Mouse (Mus musculus) forebrain, embryonic 16.5 days (tissue): ENCODE data around the gene Sart3. TPM values are rescaled to one million over a fixed set of nuclear protein-coding genes. Genes with fewer than 3 reads are reported as not detected.
"Not testable (repeated sequence)": the region's sequence is repeated elsewhere in the genome, so short reads cannot be mapped to it uniquely, and the experiment has no call there.

Source experiments
- ATAC-seq: fragments of 200-750 bp; cut with Nextera tagmentation; 2 replicates; pipeline ENCODE4 v1.8.0; 2017; ENCODE audit warnings: mild to moderate bottlenecking, moderate library complexity
- H3K27ac ChIP-seq: fragments of 300-500 bp; sonication (generic); 2 replicates; pipeline ENCODE4 v1.5.1; 2014; ENCODE audit warnings: low read length, control low read depth
- H3K27me3 ChIP-seq: fragments of 300-500 bp; sonication (generic); replicated peaks from 2 replicates; pipeline ENCODE4 v1.6.1; 2014; ENCODE audit warnings: low read length; ENCODE audit not compliant: control insufficient read depth, insufficient read depth
- H3K36me3 ChIP-seq: fragments of 300-500 bp; sonication (generic); 2 replicates; pipeline ENCODE4 v1.6.1; 2014; ENCODE audit not compliant: control insufficient read depth, insufficient read depth
- H3K4me1 ChIP-seq: fragments of 300-500 bp; sonication (generic); replicated peaks from 2 replicates; pipeline ENCODE4 v1.6.1; 2014; ENCODE audit warnings: low read length; ENCODE audit not compliant: control insufficient read depth, insufficient read depth
- H3K4me2 ChIP-seq: fragments of 300-500 bp; sonication (generic); 2 replicates; pipeline ENCODE4 v1.6.1; 2014; ENCODE audit warnings: mild to moderate bottlenecking, low read length, control low read depth
- H3K4me3 ChIP-seq: fragments of 300-500 bp; sonication (generic); replicated peaks from 2 replicates; pipeline ENCODE4 v1.5.1; 2014; ENCODE audit warnings: mild to moderate bottlenecking, low read length, control low read depth
- H3K9ac ChIP-seq: fragments of 300-500 bp; sonication (generic); replicated peaks from 2 replicates; pipeline ENCODE4 v1.6.1; 2014; ENCODE audit warnings: low read depth, low read length, control low read depth
- H3K9me3 ChIP-seq: fragments of 300-500 bp; sonication (generic); 2 replicates; pipeline ENCODE4 v1.6.1; 2016; ENCODE audit warnings: low read length; ENCODE audit not compliant: control insufficient read depth
- WGBS: fragments of 180-500 bp; shearing (Covaris S2); extraction: QIAGEN DNeasy Blood & Tissue Kit; methylation state at CpG from one replicate; pipeline ENCODE4 v1.1.7; 2014; 5-methylcytosine and 5-hydroxymethylcytosine counted together
- polyA plus RNA-seq: library from polyadenylated mRNA; unstranded; fragments of >200 nt; fragmentation: Nextera tagmentation; extraction: Ambion mirVana; gene quantifications from 2 replicates; pipeline ENCODE4 v1.2.1, GENCODE M21; 2015

Gene Sart3
- polyA plus RNA-seq, 1 experiment from 2014 or later, result 52.7 TPM

- Histone ChIP-seq H3K36me3 (no peaks in the 10 kb centered on the region), H3K9ac (no peak overlapping the region), H3K9me3 (no peaks in the 10 kb centered on the region), H3K27me3 (peaks cover 5% of the 10 kb centered on the region; the same call in 1 of the 2 replicates), H3K4me2 (no peak overlapping the region), H3K4me3 (no peak overlapping the region), H3K27ac (no peak overlapping the region), H3K4me1 (peaks cover 4% of the 10 kb centered on the region)
- no peak for ATAC-seq
- 10% methylated on average over 13 of the region's 13 CpGs for WGBS
Measured at GRCm38 (mm10) chr5:113796401-113797148, 24.3 kb upstream of the Sart3 start.

- H3K9me3 ChIP-seq, result no peaks in the 10 kb centered on the region
- 82% methylated on average over 16 of the region's 16 CpGs for WGBS
- H3K4me3 ChIP-seq, result no peak overlapping the region
- no peak overlapping the region for H3K27ac ChIP-seq
- H3K27me3 ChIP-seq, result 0 out of 2 replicates have a peak, but pooled peaks cover 2% of the 10 kb centered on the region
- H3K4me2 ChIP-seq, result no peak overlapping the region
- H3K36me3 ChIP-seq, result no peaks in the 10 kb centered on the region
- no peak for ATAC-seq
- H3K4me1 ChIP-seq, result no peaks in the 10 kb centered on the region
- no peak overlapping the region for H3K9ac ChIP-seq
Measured at GRCm38 (mm10) chr5:113791197-113792095, 19.1 kb upstream of the Sart3 start.

DNA sequence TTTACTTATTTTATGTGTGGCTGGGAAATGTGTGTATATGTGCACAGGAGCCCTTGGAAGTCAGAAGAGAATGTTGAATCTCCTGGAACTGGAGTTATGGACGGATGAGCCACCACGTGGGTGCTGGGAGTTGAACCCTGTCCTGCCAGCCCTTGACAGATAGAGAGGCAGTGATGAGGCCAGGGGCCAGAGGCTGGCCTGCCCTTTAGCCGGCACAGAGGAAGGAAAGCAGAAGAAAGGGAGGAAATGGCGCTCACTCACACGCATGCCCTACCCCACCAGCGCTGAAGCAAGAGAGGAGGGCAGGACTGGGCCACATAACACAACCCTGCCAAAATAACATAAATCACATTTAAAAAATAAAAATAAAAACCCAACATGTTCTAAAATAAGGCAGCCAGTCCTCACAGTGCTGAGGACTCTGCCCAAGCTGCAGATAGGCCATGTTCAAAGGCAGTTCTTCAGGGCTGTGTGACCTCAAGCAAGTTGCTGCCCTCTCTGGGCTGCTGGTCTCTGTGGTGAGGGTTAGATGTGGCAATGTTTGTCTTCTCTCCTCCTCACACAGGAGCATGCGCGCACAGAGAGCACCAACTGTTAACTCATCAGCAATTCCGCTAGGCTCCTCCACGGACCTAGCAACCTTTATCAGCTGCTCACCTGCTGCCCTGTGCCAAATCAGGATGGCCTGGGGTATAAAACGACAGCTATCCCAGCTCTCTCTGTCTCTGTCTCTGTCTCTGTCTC lies 18.3 kb upstream of the Sart3 start:
- no peaks in the 10 kb centered on the region for H3K4me1 ChIP-seq

GRCm38 (mm10) chr5:113789075-113789788 lies 16.9 kb upstream of the Sart3 start:
- H3K4me1 ChIP-seq, result no peaks in the 10 kb centered on the region
- no peak for ATAC-seq
- no peak overlapping the region for H3K4me2 ChIP-seq
- no peaks in the 10 kb centered on the region for H3K36me3 ChIP-seq
- H3K27ac ChIP-seq, result no peak overlapping the region
- H3K9me3 ChIP-seq, result no peaks in the 10 kb centered on the region
- 48% methylated on average over 7 of the region's 7 CpGs for WGBS
- peaks cover 2% of the 10 kb centered on the region; the same call in 1 of the 2 replicates for H3K27me3 ChIP-seq
- H3K9ac ChIP-seq, result no peak overlapping the region
- no peak overlapping the region for H3K4me3 ChIP-seq

More for the DNA sequence above, 18.3 kb upstream of the Sart3 start:
- H3K36me3 ChIP-seq, result no peaks in the 10 kb centered on the region
- H3K4me2 ChIP-seq, result no peak overlapping the region
- H3K27me3 ChIP-seq, result 0 out of 2 replicates have a peak, but pooled peaks cover 2% of the 10 kb centered on the region
- WGBS, result 78% methylated on average over 11 of the region's 11 CpGs
- H3K27ac ChIP-seq, result no peak overlapping the region
- no peaks in the 10 kb centered on the region for H3K9me3 ChIP-seq
- no peak for ATAC-seq
- H3K4me3 ChIP-seq, result no peak overlapping the region
- H3K9ac ChIP-seq, result no peak overlapping the region

DNA sequence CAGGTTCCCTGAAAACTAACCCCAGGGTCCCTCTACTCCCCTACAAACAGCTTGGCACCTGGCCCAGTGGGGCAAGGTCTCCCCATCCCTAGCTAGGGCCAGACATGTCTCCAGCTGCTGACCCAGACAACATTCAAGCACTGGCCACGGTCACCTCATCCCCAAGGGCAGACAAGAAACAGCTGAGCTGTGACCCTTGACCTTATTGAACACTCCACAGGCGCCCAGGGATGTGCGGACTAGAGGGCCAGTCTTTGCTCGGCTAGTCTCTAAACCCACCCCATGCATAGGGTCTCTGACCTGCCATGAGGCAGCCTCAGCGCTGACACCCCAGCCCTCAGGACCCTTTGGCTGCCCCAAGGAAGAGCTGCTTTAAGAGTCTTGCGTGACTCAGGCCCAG lies 16.3 kb upstream of the Sart3 start:
- H3K4me2 ChIP-seq, result no peak overlapping the region
- WGBS, result 57% methylated on average over 6 of the region's 6 CpGs
- H3K36me3 ChIP-seq, result no peaks in the 10 kb centered on the region
- H3K4me1 ChIP-seq, result no peaks in the 10 kb centered on the region
- H3K4me3 ChIP-seq, result no peak overlapping the region
- H3K9me3 ChIP-seq, result no peaks in the 10 kb centered on the region
- H3K27me3 ChIP-seq, result peaks cover 2% of the 10 kb centered on the region; the same call in 1 of the 2 replicates
- no peak overlapping the region for H3K9ac ChIP-seq
- no peak for ATAC-seq
- H3K27ac ChIP-seq, result no peak overlapping the region

GRCm38 (mm10) chr5:113786985-113787384 lies 14.7 kb upstream of the Sart3 start:
- Histone ChIP-seq H3K27ac (no peak overlapping the region), H3K27me3 (peaks cover 12% of the 10 kb centered on the region), H3K9me3 (no peaks in the 10 kb centered on the region), H3K4me2 (no peak overlapping the region), H3K4me3 (no peak overlapping the region), H3K4me1 (no peaks in the 10 kb centered on the region), H3K36me3 (no peaks in the 10 kb centered on the region), H3K9ac (no peak overlapping the region)
- no peak for ATAC-seq
- WGBS, result 80% methylated on average over 5 of the region's 5 CpGs

DNA sequence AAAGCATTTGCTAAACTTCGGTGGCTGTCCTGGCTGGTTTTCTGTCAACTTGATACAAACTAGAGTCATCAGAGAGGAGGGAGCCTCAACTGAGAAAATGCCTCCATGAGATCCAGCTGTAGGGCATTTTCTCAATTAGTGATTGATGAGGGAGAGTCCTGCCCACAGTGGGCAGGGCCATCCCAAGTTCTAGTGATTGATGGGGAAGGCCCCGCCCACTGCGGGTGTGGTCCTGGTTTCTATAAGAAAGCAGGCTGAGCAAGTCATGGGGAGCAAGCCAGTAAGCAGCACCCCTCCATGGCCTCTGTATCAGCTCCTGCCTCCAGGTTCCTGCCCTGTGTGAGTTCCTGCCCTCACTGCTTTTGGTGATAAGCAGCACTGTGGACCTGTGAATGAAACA lies 11.8 kb upstream of the Sart3 start:
- not testable (repeated sequence) for H3K36me3 ChIP-seq, ATAC-seq, H3K4me1 ChIP-seq, H3K4me2 ChIP-seq, H3K27ac ChIP-seq, H3K4me3 ChIP-seq, H3K9me3 ChIP-seq, H3K9ac ChIP-seq
- H3K27me3 ChIP-seq, result peaks cover 12% of the 10 kb centered on the region
- 26% methylated on average over 3 of the region's 3 CpGs for WGBS

DNA sequence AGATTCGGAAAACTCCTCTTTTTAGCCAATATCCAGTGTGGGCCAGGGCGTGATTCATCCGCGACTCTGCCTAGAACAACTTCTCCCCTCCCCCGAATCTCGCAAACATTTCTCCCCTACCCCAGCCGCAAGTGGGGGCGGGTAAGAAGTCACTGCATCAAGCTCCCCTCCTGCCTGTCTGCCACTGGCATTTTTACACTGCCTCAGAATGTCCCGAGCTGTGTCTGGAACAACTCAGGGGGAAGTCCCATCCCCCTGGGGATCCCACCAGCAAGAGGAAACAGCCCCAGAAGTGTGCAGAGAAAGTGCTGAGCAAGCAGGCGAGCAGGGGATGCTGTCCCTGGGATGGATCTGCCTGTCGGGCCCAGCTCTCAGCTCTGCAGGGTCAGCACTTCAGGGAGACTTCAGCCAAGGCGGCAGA lies 11.3 kb upstream of the Sart3 start:
- Histone ChIP-seq H3K9me3 (no peaks in the 10 kb centered on the region), H3K4me2 (no peak overlapping the region), H3K27me3 (peaks cover 12% of the 10 kb centered on the region), H3K9ac (no peak overlapping the region), H3K4me3 (no peak overlapping the region), H3K4me1 (no peaks in the 10 kb centered on the region), H3K36me3 (no peaks in the 10 kb centered on the region), H3K27ac (no peak overlapping the region)
- 23% methylated on average over 12 of the region's 12 CpGs for whole genome bisulfite sequencing
- no peak for ATAC-seq
